Comparison of ENCODE assay signal across 8 mouse cellular contexts in genomic region chr16:87700395-87700765, GRCm38 (mm10). TPM values are rescaled to one million over a fixed set of nuclear protein-coding genes. Genes with fewer than 3 reads are reported as not detected.
DNase-seq lines count a peak whose midpoint lies in the region; ATAC-seq and TF ChIP-seq lines count a peak whose summit lies in the region.

No protein-coding gene starts in this region.

- no peak for ATAC-seq in heart, embryonic 12.5 days (ENCODE audit: insufficient number of reproducible peaks, low FRiP score)
- ATAC-seq in forebrain, embryonic 15.5 days (replicated peaks) = no peak
- no peak for ATAC-seq in liver, embryonic 15.5 days (ENCODE audit: insufficient read depth)
- ATAC-seq in megakaryocyte progenitor cell, adult 5-6 weeks (replicated peaks; ENCODE audit: poor library complexity) = no peak
- ATAC-seq in frontal cortex, adult (ENCODE audit: low TSS enrichment) = no peak

- peak overlapping the region; percentile 84 for H3K4me2 ChIP-seq in heart, embryonic 12.5 days
- H3K4me2 ChIP-seq in forebrain, embryonic 15.5 days (replicated peaks) = peak overlapping the region; percentile 85
- H3K4me2 ChIP-seq in liver, embryonic 15.5 days = peak overlapping the region; percentile 79

- no peak for DNase-seq in heart, postnatal 14 days
- no peak for DNase-seq in right cerebral cortex, postnatal 10 days (ENCODE audit: low spot score in 2 of 2)

- WGBS in heart, embryonic 12.5 days = 26% methylated on average over 3 of the region's 3 CpGs
- WGBS in forebrain, embryonic 15.5 days = 37% methylated on average over 3 of the region's 3 CpGs
- 16% methylated on average over 3 of the region's 3 CpGs for WGBS in liver, embryonic 15.5 days (ENCODE audit: insufficient replicate concordance)

- H3K4me3 ChIP-seq in heart, embryonic 12.5 days = peak overlapping the region; percentile 83
- H3K4me3 ChIP-seq in E14TG2a.4 (replicated peaks; ENCODE audit: low read length) = peak overlapping the region; percentile 88
- peak overlapping the region; percentile 70 for H3K4me3 ChIP-seq in forebrain, embryonic 15.5 days
- peak overlapping the region; percentile 94 for H3K4me3 ChIP-seq in liver, embryonic 15.5 days (replicated peaks)

- intact Hi-C loops in heart, postnatal 14 days (cut with DNase I) = loop anchor here (5.0 kb wide), 1 partner anchor 47 kb away; no protein-coding TSS in a partner anchor

- H3K4me1 ChIP-seq in heart, embryonic 12.5 days (replicated peaks) = peaks cover 49% of the 10 kb centered on the region
- H3K4me1 ChIP-seq in E14TG2a.4 (replicated peaks; ENCODE audit: low read depth, low read length) = peaks cover 52% of the 10 kb centered on the region
- H3K4me1 ChIP-seq in forebrain, embryonic 15.5 days = peaks cover 42% of the 10 kb centered on the region
- peaks cover 72% of the 10 kb centered on the region for H3K4me1 ChIP-seq in liver, embryonic 15.5 days (replicated peaks)

- peak overlapping the region; percentile 91 for H3K9ac ChIP-seq in heart, embryonic 12.5 days
- peak overlapping the region; percentile 85 for H3K9ac ChIP-seq in forebrain, embryonic 15.5 days (replicated peaks)
- H3K9ac ChIP-seq in liver, embryonic 15.5 days = peak overlapping the region; percentile 89

- no peaks in the 10 kb centered on the region for H3K9me3 ChIP-seq in heart, embryonic 12.5 days (replicated peaks)
- no peaks in the 10 kb centered on the region for H3K9me3 ChIP-seq in E14TG2a.4 (ENCODE audit: low read length)
- no peaks in the 10 kb centered on the region for H3K9me3 ChIP-seq in forebrain, embryonic 15.5 days
- H3K9me3 ChIP-seq in liver, embryonic 15.5 days (replicated peaks) = no peaks in the 10 kb centered on the region

- no peaks in the 10 kb centered on the region for H3K36me3 ChIP-seq in heart, embryonic 12.5 days
- peaks cover 4% of the 10 kb centered on the region; the same call in 1 of the 2 replicates for H3K36me3 ChIP-seq in E14TG2a.4 (ENCODE audit: insufficient read depth, low read length)
- H3K36me3 ChIP-seq in forebrain, embryonic 15.5 days = no peaks in the 10 kb centered on the region
- no peaks in the 10 kb centered on the region for H3K36me3 ChIP-seq in liver, embryonic 15.5 days (replicated peaks)

- TF ChIP-seq CTCF in E14TG2a.4 (conservative IDR thresholded peaks at IDR 0.05; ENCODE audit: low read length) = no peak

- H3K27me3 ChIP-seq in heart, embryonic 12.5 days (replicated peaks) = no peaks in the 10 kb centered on the region
- H3K27me3 ChIP-seq in E14TG2a.4 (ENCODE audit: insufficient read depth, low read length) = peaks cover 16% of the 10 kb centered on the region
- no peaks in the 10 kb centered on the region for H3K27me3 ChIP-seq in forebrain, embryonic 15.5 days
- H3K27me3 ChIP-seq in liver, embryonic 15.5 days = no peaks in the 10 kb centered on the region

- H3K27ac ChIP-seq in heart, embryonic 12.5 days (ENCODE audit: poor library complexity, severe bottlenecking) = peak overlapping the region; percentile 92
- H3K27ac ChIP-seq in forebrain, embryonic 15.5 days (replicated peaks) = peak overlapping the region; percentile 88
- peak overlapping the region; percentile 98 for H3K27ac ChIP-seq in liver, embryonic 15.5 days (replicated peaks)

RNA-seq across cellular contexts. Expression of gene Bach1, which starts 1.6 kb away (rescaled TPM):
- 9.6 and 11.6 TPM in 2 replicates for polyA plus RNA-seq in heart, embryonic 12.5 days (2016; fragmentation: Nextera tagmentation; extraction: Ambion mirVana)
- total RNA-seq in heart, postnatal 14 days (2021) = 10 to 100 TPM; 32.5 to 34.0 TPM
- 22.0 and 23.8 TPM in 2 replicates for polyA plus RNA-seq in forebrain, embryonic 15.5 days (2015; fragmentation: Nextera tagmentation; extraction: Ambion mirVana)
- polyA plus RNA-seq in liver, embryonic 15.5 days (2015; fragmentation: Nextera tagmentation; extraction: Ambion mirVana) = 6.5 and 6.9 TPM in 2 replicates
- 15.9 and 16.7 TPM in 2 replicates for total RNA-seq in megakaryocyte progenitor cell, adult 5-6 weeks (2015)
- 27.2 and 32.9 TPM in 2 replicates for total RNA-seq in megakaryocyte progenitor cell, adult 5-6 weeks (2017)
